Mouse (Mus musculus): ENCODE results near the gene Tuba3a. TPM values are rescaled to one million over a fixed set of nuclear protein-coding genes. Genes with fewer than 3 reads are reported as not detected.
"Not testable (repeated sequence)": the region's sequence is repeated elsewhere in the genome, so short reads cannot be mapped to it uniquely, and the experiment has no call there.

The Tuba3a gene
- total RNA-seq, 2 experiments from 2014 or later = not detected

DNA sequence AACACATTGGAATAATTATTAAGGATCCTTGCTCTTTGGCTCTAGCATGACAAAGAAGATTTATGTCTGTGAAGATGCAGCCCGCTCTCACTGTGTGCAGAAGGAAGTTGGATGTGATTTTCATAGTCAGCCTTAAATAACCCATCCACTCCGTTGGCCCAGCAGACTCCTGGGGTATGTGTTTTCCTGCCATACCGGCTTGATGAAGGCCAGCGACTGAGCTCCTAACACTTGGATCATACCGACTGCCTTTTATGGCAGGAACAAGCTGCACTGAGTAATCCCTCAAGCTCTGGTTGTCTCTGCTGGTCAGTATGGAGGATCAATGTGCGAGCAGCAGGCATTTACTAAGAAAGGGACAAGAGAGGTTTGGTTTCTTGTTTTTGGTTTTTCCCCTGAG lies 19.6 kb upstream of the Tuba3a start:
- no peak for DNase-seq

DNA sequence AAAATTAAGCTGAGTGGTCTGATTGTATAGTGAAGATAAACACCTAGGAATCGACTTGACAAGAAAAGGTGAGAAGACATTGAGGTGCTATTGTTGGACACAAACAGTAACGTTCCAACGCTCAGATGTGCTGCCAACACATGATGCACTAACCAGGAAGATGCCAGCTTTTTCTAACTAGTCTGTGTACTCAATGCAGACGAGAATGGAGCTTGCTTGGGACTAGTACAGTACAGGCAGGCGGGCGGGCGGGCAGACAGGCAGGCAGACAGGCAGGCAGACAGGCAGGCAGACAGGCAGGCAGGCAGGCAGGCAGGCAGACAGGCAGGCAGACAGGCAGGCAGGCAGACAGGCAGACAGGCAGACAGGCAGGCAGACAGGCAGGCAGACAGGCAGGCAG lies 18.6 kb upstream of the Tuba3a start:
- DNase-seq = not testable (repeated sequence)

DNA sequence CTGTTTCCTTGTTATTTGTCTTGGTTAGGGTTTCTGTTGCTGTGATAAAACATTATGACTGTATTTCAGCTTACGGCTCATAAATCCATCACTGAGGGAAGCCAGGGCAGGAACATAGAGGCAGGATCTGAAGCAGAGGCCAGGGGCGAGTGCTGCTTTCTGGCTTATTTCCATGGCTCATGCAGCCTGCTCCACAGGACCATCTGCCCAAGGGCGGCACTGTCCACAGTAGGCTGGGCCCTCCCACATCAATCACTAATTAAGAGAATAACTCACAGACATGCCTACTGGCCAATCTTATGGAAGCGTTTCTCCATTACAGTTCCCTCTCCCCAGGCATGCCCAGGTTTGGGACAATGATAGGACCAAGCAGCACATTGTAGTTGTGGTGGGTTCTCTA lies 17.4 kb upstream of the Tuba3a start:
- DNase-seq = no peak

DNA sequence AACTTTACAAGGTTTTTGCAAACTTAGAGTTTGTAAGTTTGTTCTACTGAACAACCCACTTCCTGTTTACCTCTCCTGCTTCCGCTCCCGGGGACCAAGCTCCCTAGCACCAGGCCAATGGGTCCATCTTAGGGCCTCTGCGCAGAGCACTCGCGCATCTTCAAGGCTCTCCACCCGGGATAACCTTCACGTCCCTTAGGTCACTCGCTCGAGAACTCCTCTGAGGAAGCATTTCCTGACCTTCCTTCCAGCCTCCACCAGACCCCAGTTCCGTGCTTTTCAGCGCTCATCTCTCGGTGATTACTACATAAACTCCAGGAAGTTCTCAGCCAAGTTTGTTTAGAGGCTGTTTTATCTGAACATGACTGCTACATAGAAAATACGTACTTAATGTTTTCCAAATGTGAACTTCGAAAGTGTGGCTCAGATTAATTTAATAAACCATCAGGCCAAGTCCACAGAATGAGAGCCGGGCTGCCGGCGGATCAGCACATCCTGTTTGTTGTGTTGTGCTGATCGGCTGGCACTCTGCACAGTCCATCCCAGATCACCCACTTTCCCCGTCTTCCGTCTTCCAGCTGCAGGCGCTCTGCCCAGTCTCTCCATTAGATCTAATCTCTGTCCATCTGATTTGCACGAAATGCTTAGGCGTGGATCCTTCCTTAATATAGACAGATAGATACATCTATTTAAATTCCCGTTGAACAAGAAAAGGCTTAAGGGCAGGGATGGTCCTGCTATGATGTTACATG lies 16.6 kb upstream of the Tuba3a start:
- no peak for DNase-seq

DNA sequence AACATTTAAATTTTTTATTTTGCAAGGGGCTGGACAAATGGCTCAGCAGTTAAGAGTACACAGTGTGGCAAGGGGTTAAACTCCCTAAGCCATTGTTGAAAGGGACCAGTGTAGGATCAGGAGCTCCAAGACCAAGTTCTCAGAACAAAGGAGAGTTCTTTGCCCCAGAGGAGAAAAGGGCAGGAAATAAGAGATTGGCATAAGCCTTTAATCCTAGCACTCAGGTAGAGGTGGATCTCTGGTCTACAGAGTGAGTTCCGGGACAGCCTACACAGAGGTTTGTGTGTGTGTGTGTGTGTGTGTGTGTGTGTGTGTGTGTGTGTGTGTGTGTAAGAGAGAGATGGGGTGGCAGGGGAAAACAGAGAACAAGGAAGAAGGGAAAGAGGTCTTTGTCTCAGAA lies 15.1 kb upstream of the Tuba3a start:
- DNase-seq = no peak

DNA sequence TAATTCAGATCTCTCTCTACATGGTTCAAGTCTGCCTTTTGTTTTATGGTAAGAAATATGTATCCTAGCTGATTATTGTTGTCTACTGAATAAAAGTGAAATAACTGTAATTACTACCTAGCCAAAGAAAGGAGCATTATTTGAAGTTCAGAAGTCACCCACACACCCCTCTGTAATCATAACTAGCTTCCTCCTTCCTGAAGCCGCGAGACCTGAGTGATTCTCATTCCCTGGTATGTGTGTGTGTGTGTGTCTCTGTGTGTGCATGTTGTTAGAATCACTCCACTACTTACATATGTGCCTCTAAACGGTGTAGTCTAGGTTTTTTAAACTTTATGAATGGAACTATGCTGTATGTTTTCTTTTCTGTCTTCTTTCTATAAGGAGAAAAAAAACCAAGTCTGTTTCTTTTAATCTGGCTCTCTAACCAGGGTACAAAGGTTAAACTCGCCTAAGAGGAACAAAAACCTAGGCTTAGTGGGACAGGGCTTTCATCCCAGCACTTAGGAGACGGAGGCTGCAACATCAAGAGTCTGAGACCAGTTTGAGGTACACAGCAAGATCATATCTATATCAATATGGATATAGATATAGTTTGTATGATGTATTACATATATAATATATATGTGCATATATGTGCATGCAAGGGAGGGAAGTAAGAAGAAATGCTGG lies 11.4 kb upstream of the Tuba3a start:
- DNase-seq = no peak

DNA sequence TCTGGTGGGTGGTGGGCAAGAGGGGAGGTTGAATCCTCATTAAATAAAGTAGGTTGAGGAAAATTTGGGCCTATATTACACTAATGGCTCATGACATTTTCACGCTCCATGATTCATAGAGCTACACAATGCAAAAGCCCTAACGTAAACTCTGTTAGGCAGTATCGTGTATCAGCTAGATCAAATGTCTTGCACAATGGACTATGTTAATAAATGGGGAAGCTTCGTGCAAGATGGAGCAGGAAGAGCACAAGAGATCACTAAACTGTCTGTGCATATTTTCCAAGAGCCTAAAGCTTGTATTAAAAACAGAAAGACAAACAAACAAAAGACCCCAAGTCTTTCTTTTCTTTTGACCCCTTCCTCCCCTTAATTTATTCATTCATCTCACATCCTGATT lies 8.2 kb upstream of the Tuba3a start:
- DNase-seq = no peak

DNA sequence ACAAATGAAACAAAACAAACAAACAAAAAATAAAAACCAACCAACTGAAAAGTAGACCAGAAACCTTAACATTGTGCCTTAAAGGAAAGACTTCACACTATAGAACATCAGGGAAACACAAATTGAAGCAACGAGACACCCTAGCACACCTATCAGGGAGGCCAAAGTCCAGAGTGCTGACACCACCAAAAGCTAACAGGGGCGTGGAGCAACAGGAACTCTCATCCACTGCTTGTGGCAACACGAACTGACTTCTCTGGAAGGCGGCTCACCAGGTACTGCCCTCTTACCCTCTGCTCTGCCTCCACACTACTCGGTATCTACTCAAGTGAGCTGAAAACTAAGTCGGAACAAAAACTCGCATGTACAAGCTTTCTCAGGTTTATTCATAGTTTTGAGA lies 6.4 kb upstream of the Tuba3a start:
- no peak for DNase-seq

DNA sequence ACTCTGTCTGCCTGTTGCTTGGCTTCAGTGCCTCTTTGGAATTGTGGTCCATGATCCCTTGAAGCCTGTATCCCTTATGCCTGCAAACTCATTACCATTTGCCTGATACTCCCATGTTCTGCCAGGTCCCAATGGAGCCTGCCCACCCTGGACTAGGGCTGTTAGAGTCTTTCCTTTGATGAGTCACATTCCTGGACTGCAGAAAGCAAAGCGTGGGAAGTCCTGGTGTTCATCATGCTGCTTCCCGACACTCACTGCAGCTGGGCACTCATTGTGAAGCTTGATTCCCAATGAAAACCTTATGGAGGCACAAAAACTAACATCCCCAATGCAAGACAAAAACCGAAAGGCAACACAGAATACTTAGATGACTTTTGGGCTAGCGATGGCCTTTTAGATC lies 5.5 kb upstream of the Tuba3a start:
- peak in 1 of 2 experiments; percentile 38 for DNase-seq

DNA sequence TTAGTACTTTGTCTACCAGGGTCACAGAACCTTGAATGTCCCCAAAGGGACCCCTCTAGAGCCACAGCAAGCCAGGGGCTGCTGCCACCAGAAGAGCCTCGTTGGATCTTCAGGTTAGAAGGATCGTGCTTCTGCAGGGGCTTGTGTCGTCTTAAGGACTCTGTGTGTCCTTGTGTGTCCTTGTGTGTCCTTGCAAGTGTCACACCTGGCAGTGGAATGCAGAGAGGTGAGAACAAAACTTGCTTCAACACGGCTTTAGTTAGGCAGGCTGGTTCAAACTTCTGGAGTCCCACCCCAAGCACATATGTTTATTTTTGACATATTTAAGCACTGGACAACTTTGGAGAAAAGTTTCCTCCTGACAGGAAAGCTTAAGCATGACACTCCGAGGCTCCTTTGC lies 2.9 kb upstream of the Tuba3a start:
- no peak for DNase-seq

DNA sequence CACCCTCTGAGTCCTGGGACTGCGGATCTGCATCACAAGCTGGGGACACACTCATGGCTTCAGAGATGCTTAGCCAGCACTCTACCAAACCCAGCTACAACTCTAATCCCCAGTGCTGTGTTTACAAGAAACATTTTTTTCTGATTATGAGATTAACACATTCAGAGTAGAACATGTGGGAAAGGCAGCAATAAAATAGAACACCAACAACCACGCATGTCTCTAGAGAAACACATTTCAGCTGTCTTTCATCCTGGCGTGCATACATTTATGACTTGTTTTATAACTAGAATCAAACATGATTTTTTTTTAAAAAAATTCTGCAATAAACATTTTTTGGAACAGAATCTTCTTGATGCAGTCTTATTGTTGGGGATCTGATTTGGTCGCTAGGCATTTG lies 1.1 kb upstream of the Tuba3a start:
- DNase-seq = no peak

DNA sequence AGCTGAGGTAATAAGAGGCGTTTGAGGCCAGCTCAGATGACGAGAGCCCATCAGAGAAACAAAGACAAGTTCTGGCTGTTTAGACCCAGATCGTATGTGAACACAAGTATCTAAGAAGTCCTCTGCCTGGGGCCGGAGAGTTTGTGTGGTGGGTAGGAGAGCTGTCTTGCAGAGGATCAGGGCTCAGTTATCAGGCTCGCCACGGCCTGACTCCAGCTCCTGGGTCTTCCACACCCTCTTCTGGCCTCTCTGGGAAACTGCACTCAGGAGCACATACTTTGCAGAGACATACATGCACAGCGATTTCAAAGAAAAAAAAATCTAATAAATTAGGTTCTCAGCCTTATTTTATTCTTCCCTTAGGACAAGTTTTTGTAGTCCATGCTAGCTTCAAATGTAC lies 1.1 kb downstream of the Tuba3a start:
- DNase-seq = no peak

DNA sequence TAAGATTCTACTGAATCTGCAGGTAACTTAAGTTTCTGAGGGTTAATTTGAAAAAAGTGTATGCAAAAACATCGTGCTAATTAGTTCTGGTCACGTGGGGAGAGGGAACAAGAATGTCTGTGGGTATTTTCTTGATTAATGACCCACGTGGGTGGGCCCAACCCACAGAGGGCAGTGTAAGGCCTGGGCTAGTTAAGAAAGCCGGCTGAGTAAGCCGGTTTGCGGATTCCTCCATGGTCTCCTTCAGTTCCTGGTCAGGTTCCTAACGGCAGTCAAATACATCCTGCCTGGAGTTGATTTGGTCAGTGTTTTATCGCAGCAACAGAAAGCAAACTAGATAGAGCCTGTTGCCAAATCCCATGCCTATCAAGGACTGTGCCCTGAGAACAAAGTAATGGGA lies 1.6 kb downstream of the Tuba3a start:
- no peak for DNase-seq

DNA sequence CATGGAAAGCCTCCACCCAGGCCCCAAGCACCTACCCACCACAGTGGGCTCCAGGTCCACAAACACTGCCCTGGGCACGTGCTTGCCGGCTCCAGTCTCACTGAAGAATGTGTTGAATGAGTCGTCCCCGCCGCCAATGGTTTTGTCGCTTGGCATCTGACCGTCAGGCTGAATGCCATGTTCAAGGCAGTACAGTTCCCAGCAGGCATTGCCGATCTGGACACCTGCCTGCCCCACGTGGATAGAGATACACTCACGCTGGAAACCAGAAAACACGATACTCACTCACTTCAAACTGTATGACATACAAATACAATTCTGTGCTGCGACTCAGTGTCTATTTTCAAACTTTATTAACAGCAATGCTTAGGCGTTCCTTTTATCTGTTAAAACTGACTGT lies 3.1 kb downstream of the Tuba3a start:
- DNase-seq = not testable (repeated sequence)

DNA sequence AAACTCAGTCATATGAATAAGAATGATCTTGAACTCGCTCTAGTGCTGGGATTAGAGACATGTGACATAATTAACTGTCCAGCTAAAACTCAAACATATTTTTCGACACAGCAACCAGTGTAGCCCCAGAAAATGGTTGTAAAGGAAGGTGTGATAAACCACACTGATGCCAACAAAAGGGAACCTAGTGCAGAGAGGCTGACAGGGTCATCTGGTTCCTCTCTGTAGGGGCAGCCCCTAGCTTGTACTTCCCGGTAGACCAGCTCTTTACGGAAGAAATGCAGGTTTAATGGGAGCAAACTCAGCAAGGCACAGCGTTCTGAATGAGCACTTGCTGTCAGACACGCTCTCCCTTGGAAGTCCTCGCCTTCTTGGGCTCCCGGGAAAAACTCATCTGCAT lies 6.1 kb downstream of the Tuba3a start:
- DNase-seq = no peak

DNA sequence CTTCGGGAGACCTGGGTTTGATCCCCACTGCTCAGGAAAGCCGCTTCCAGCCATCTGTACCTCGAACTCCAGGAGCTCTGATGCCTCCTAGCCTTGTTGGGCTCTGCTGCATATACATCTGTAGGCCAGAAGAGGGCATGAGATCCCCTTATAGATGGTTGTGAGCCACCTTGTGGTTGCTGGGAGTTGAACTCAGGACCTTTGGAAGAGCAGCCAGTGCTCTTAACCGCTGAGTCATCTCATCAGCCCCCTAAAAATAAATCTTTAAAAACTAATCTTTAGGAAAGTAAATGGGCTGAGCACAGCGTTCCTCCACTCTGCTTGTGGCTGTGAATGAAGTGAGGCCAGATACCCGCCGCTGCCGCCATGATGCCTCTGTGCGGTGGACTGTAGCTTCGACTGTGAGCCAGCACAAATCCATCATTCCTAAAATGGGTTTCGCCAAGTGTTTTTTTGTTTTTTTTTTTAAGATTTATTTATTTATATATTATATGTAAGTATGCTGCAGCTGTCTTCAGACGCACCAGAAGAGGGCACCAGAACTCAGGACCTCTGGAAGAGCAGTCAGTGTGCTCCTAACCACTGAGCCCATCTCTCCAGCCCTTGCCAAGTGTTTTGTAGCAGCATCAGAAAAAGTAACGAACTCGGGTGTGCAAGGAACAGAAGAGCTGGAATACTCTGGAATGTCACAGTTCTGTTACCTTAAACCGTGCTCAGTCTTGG lies 10.8 kb downstream of the Tuba3a start:
- no peak for DNase-seq

DNA sequence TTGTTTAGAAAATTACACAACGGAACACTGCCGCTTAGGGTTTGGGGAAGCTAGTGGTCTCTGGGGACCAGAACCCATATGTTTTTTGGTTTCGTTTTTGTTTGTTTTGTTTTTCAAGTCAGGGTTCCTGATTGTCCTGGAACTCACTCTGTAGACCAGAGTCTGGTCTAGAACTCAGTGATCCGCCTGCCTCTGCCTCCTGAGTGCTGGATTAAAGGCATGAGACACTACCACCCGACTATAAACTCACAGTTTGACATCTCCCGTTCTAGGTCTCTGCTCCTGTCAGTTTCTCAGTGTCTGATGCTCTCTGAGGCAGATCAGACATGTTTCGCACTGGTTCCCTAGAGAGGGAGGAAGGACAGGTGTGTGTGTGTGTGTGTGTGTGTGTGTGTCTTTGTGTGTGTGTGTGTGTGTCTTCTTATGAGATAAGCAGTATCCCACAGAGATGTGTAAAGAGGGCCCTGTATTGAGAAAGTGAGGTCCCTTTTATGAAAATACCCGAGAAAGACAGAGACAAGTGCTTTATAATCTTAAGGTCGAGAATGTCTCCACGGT lies 13.5 kb downstream of the Tuba3a start:
- no peak for DNase-seq

DNA sequence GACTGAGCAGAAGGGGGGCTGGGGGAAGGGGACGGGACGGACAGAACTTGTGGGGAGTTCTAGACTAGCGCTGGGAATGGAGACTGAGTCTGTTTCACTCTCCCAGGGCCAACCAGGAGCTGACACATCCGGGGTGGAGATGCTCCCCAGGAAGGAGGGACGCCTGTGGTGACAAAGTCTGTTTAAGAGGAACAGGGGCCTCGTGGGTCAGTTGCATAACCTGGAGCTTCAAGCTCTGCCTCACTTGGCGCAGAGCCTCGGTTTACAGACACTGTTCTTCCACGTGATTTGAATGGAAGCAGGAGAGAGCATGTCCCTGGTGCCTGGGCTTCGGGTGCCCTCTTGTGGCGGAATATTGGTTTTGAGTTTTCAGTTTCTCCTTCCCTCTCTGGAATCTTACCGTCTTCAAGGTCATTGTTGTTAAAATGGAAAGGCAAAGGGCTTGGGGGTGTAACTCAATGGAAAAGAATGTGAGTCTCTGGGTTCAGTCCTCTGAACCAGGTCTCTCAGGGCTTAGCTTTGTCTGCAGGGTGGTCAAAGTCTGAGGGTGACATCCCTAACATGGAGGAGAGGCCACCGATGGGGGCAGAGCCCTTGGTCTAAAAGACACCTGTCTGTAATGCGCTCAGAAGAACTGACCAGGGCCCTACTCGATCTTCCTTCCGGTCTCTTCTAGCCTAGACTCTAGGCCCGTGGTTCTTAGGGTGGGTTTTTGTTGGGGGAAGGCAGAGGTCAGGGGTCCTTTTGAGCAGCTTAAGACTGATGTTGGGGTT lies 14.2 kb downstream of the Tuba3a start:
- DNase-seq = peak; percentile 87 to 88

DNA sequence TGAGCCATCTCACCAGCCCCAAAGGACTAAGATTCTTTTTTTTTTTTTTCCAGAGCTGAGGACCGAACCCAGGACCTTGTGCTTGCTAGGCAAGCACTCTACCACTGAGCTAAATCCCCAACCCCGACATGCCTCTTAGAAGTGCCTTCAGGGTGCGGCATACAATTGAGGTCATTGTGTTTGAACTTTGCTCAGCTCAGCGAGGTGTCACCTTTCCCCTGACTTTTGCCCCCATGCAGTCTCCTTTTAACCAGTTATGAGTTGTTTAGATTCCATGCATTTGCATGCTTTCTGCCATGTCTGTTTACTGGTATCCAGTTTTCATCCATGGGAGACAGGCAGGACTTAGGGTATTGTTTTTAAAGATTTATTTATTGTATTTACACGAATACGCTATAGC lies 17.0 kb downstream of the Tuba3a start:
- no peak for DNase-seq

DNA sequence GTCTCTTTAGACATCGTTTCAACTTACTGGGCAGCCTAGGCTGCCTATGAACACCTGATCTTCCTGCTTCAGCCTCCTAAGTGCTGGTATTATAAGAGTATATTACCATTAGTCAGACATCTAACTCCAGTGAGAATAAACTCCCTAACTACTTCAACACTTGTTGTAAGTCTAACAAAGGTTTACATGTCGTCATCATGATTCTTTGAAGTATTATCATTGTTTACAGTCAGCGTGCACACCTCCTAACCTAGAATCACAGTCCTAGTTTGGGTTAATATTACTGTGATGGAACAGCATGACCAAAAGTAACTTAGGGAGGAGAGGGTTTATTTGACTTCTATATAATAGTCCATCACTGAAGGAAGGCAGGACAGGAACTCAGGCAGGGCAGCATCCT lies 18.4 kb downstream of the Tuba3a start:
- no peak for DNase-seq

DNA sequence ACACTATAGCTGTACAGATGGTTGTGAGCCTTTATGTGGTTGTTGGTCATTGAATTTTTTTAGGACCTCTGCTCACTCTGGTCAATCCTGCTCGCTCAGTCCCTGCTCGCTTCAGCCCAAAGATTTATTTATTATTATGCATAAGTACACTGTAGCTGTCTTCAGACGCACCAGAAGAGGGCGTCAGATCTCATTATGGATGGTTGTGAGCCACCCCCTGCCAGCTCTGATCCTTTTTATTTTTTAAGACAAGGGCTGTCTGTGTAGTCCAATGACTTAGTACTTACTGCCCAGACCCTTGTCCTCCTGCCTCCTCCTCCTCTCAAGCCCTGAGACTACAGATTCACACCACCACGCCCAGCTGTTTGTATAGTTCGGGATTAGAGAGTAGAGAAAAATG lies 19.2 kb downstream of the Tuba3a start:
- not testable (repeated sequence) for DNase-seq

DNA sequence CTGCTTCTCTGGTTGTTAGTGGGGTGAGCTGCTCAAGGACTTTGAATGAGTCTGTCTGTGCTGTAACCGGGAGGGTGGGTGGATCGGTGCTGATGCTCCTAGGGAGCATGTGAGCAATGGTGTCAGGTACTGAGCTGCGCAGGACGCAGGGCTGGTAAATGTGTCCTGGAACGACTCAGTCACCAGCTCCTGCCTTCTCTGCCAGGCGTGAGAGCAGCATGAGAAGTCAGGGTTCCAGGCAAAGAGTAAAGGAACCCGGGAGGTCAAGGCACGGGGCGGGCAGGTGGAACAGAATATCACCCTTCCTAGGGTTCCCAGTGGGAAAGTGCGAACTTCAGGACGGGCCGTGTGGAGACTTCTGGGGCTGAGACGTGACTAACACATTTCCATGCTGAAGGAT lies 19.8 kb downstream of the Tuba3a start:
- DNase-seq = no peak

DNA sequence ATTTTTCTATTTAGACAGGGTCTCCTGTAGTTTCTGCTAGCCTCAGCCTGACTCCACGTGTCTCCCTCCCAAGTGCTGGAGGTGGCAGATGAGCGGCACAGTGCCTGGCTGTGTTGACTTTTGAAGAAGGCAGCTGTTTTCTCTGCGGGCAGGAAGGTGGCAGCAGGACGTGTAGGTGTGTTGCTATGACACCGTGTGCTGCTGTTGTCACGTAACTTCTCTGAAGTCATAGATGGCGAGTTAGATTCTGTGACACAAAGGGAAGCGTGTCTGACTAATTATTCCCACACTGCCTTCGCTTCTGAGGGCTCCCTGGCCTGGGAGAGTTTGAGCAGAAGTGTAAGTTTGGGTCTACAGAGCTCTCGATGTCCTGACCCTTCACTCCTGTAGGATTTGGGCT lies 20.6 kb downstream of the Tuba3a start:
- no peak for DNase-seq

Data from layer of hippocampus, postnatal 36 days (tissue).